Mouse (Mus musculus): ENCODE measurements at regions not wholly inside any gene's neighbourhood (a gene's known extent, or its start where the extent isn't known, plus 50 kb on each side); places are given as distances from the start of the nearest gene placed in this dataset.
A peak's percentile ranks its signal among the peaks of the same experiment; 100 is the strongest.

DNA sequence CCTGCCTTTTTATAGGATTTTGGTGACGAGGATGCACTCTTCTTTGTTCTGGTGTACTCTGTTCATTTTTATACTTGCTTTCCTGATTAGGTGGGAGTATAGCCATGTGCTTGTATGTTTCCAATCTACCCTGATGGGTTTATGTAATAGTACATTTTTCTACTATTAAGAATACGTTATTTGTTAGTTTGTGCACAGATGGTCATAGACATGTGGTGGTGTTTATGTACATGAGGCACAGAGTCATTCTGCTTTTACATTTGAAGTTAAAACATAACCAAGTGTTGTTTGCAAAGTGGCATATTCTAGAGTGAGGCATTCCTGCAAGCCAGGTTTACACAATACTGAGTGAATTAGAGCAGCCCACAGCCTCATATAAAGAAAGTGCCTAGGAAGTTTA lies 1597.7 kb upstream of the B3galt2 start:
- no peak for DNase-seq (ENCODE audit: low spot score in 2 of 2)

GRCm38 (mm10) chr1:142055207-142055606 lies 1585.3 kb upstream of the B3galt2 start:
- peak in 1 of 2 experiments; percentile 12 for DNase-seq (ENCODE audit: low spot score in 2 of 2)
